Mouse (Mus musculus): ENCODE measurements around the gene Olfr911-ps1. TPM values are rescaled to one million over a fixed set of nuclear protein-coding genes. Genes with fewer than 3 reads are reported as not detected.

The Olfr911-ps1 gene
- not detected in 2 replicates for polyA plus RNA-seq (2015; fragmentation: Nextera tagmentation; extraction: Ambion mirVana)

DNA sequence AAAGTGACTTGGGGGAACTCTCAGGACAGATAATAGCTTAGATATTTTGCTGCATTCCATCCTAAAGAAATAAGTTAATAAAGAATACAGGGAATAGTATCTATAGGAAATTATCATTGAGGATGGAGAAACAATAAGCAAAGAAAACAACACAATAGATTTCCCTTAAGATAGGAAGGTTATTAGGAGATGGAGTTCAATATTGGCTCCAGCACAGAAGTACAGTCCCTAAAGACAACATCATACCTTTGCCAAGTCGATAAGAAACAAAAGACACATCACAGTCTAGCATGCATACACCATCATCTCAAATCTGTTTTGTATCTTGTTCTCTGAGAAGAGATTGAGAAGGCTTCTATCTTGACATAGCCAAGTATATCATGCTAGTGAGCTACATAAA, at the start of gene Olfr911-ps1:
Gene Olfr911-ps1 (plus strand): TSS at position 301 of the 400 bp plus-strand sequence.
- Histone ChIP-seq H3K4me3 (replicated peaks) (no peak within 1 kb of the TSS), H3K4me1 (replicated peaks) (no peaks in the 10 kb centered on the region), H3K27ac (no peak within 1 kb of the TSS), H3K9me3 (no peaks in the 10 kb centered on the region), H3K9ac (no peak within 1 kb of the TSS), H3K36me3 (no peaks in the 10 kb centered on the region), H3K4me2 (replicated peaks) (no peak within 1 kb of the TSS), H3K27me3 (replicated peaks) (no peaks in the 10 kb centered on the region)
- 74% methylated on average over 1 of the region's 1 CpGs for WGBS
- no peak for ATAC-seq

GRCm38 (mm10) chr9:38486785-38487184, 34.6 kb upstream of the Olfr911-ps1 start, which contains the start of gene Olfr906:
Gene Olfr906, plus strand, starts transcription at chr9:38487085.
- H3K4me2 ChIP-seq (replicated peaks), result no peak within 1 kb of the TSS
- H3K9me3 ChIP-seq, result no peaks in the 10 kb centered on the region
- H3K27ac ChIP-seq, result no peak within 1 kb of the TSS
- no peak for ATAC-seq
- H3K4me3 ChIP-seq (replicated peaks), result no peak within 1 kb of the TSS
- H3K36me3 ChIP-seq, result no peaks in the 10 kb centered on the region
- WGBS, result 72% methylated on average over 3 of the region's 3 CpGs
- no peaks in the 10 kb centered on the region for H3K27me3 ChIP-seq (replicated peaks)
- no peaks in the 10 kb centered on the region for H3K4me1 ChIP-seq (replicated peaks)
- H3K9ac ChIP-seq, result no peak within 1 kb of the TSS

GRCm38 (mm10) chr9:38495501-38495900, 25.9 kb upstream of the Olfr911-ps1 start, which contains the start of gene Olfr907:
Gene Olfr907, plus strand, starts transcription at chr9:38495801.
- WGBS, result 82% methylated on average over 2 of the region's 2 CpGs
- H3K27ac ChIP-seq, result no peak within 1 kb of the TSS
- H3K9me3 ChIP-seq, result no peaks in the 10 kb centered on the region
- no peaks in the 10 kb centered on the region for H3K36me3 ChIP-seq
- no peak within 1 kb of the TSS for H3K4me3 ChIP-seq (replicated peaks)
- H3K9ac ChIP-seq, result no peak within 1 kb of the TSS
- H3K27me3 ChIP-seq (replicated peaks), result no peaks in the 10 kb centered on the region
- H3K4me2 ChIP-seq (replicated peaks), result no peak within 1 kb of the TSS
- ATAC-seq, result no peak
- H3K4me1 ChIP-seq (replicated peaks), result no peaks in the 10 kb centered on the region

DNA sequence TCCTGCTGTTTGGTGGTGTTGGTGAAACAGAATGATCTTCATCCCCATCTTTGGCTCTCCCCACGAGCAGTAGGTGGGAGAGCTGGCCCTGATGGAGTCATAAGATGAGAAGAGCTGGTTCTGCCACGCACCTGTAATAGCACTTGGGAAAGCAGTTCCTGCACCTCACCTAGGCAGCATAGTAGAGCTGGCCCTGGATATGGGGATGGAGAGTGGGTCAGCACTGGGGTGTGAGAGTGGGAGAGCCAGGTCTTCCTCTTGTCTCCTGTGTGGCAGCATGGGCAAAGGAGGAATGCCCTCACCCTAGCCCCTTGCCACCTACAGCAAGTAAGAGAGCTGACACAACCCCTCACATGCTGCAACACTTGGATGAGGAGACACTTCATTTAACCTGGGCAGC, 9.0 kb upstream of the Olfr911-ps1 start:
- Histone ChIP-seq H3K27ac (no peak overlapping the region), H3K4me3 (replicated peaks) (no peak overlapping the region), H3K9me3 (no peaks in the 10 kb centered on the region), H3K27me3 (replicated peaks) (no peaks in the 10 kb centered on the region), H3K4me2 (replicated peaks) (no peak overlapping the region), H3K9ac (no peak overlapping the region), H3K4me1 (replicated peaks) (no peaks in the 10 kb centered on the region), H3K36me3 (no peaks in the 10 kb centered on the region)
- 67% methylated on average over 2 of the region's 2 CpGs for WGBS
- ATAC-seq, result no peak

GRCm38 (mm10) chr9:38537549-38537948, 16.2 kb downstream of the Olfr911-ps1 start, which contains the start of gene Olfr910:
Gene Olfr910, plus strand, starts transcription at chr9:38537849.
- 93% methylated on average over 2 of the region's 2 CpGs for WGBS
- Histone ChIP-seq H3K4me1 (replicated peaks) (no peaks in the 10 kb centered on the region), H3K9me3 (no peaks in the 10 kb centered on the region), H3K9ac (no peak within 1 kb of the TSS), H3K36me3 (no peaks in the 10 kb centered on the region), H3K27ac (no peak within 1 kb of the TSS), H3K4me3 (replicated peaks) (no peak within 1 kb of the TSS), H3K27me3 (replicated peaks) (no peaks in the 10 kb centered on the region), H3K4me2 (replicated peaks) (no peak within 1 kb of the TSS)
- ATAC-seq, result no peak

Other genes starting within 250 kb of the Olfr911-ps1 start
- gene Olfr896-ps1, start 230.5 kb upstream of the Olfr911-ps1 start, polyA plus RNA-seq (2015; fragmentation: Nextera tagmentation; extraction: Ambion mirVana), result not detected in 2 replicates
- not detected in 2 replicates for gene Olfr25, start 192.5 kb upstream of the Olfr911-ps1 start, polyA plus RNA-seq (2015; fragmentation: Nextera tagmentation; extraction: Ambion mirVana)
- gene Olfr898, start 173.2 kb upstream of the Olfr911-ps1 start, polyA plus RNA-seq (2015; fragmentation: Nextera tagmentation; extraction: Ambion mirVana), result not detected in 2 replicates
- not detected in 2 replicates for gene Olfr250, start 154.7 kb upstream of the Olfr911-ps1 start, polyA plus RNA-seq (2015; fragmentation: Nextera tagmentation; extraction: Ambion mirVana)
- gene Olfr251, start 144.5 kb upstream of the Olfr911-ps1 start, polyA plus RNA-seq (2015; fragmentation: Nextera tagmentation; extraction: Ambion mirVana), result not detected in 2 replicates
- gene Olfr147, start 119.9 kb upstream of the Olfr911-ps1 start, polyA plus RNA-seq (2015; fragmentation: Nextera tagmentation; extraction: Ambion mirVana), result not detected in 2 replicates
- not detected in 2 replicates for gene Olfr901, start 92.1 kb upstream of the Olfr911-ps1 start, polyA plus RNA-seq (2015; fragmentation: Nextera tagmentation; extraction: Ambion mirVana)
- not detected in 2 replicates for gene Olfr902, start 73.9 kb upstream of the Olfr911-ps1 start, polyA plus RNA-seq (2015; fragmentation: Nextera tagmentation; extraction: Ambion mirVana)
- gene Olfr904, start 58.4 kb upstream of the Olfr911-ps1 start, polyA plus RNA-seq (2015; fragmentation: Nextera tagmentation; extraction: Ambion mirVana), result not detected in 2 replicates
- gene Olfr905, start 50.5 kb upstream of the Olfr911-ps1 start, polyA plus RNA-seq (2015; fragmentation: Nextera tagmentation; extraction: Ambion mirVana), result not detected in 2 replicates
- gene Olfr906, start 34.5 kb upstream of the Olfr911-ps1 start, polyA plus RNA-seq (2015; fragmentation: Nextera tagmentation; extraction: Ambion mirVana), result not detected in 2 replicates
- not detected in 2 replicates for gene Olfr907, start 25.8 kb upstream of the Olfr911-ps1 start, polyA plus RNA-seq (2015; fragmentation: Nextera tagmentation; extraction: Ambion mirVana)
- not detected in 2 replicates for gene Olfr910, start 16.3 kb downstream of the Olfr911-ps1 start, polyA plus RNA-seq (2015; fragmentation: Nextera tagmentation; extraction: Ambion mirVana)
- gene Olfr912, start 58.6 kb downstream of the Olfr911-ps1 start, polyA plus RNA-seq (2015; fragmentation: Nextera tagmentation; extraction: Ambion mirVana), result not detected in 2 replicates
- gene Olfr913, start 71.2 kb downstream of the Olfr911-ps1 start, polyA plus RNA-seq (2015; fragmentation: Nextera tagmentation; extraction: Ambion mirVana), result not detected in 2 replicates
- not detected in 2 replicates for gene Olfr914, start 83.5 kb downstream of the Olfr911-ps1 start, polyA plus RNA-seq (2015; fragmentation: Nextera tagmentation; extraction: Ambion mirVana)
- not detected in 2 replicates for gene Olfr916, start 138.3 kb downstream of the Olfr911-ps1 start, polyA plus RNA-seq (2015; fragmentation: Nextera tagmentation; extraction: Ambion mirVana)
- not detected in 2 replicates for gene Olfr917, start 144.3 kb downstream of the Olfr911-ps1 start, polyA plus RNA-seq (2015; fragmentation: Nextera tagmentation; extraction: Ambion mirVana)
- not detected in 2 replicates for gene Olfr918, start 153.0 kb downstream of the Olfr911-ps1 start, polyA plus RNA-seq (2015; fragmentation: Nextera tagmentation; extraction: Ambion mirVana)
- gene Olfr919, start 182.1 kb downstream of the Olfr911-ps1 start, polyA plus RNA-seq (2015; fragmentation: Nextera tagmentation; extraction: Ambion mirVana), result not detected in 2 replicates
- gene Vwa5a, start 196.7 kb downstream of the Olfr911-ps1 start, polyA plus RNA-seq (2015; fragmentation: Nextera tagmentation; extraction: Ambion mirVana), result 14.7 and 15.2 TPM in 2 replicates
- gene Olfr920, start 230.7 kb downstream of the Olfr911-ps1 start, polyA plus RNA-seq (2015; fragmentation: Nextera tagmentation; extraction: Ambion mirVana), result 0.03 TPM in 1 of 2 replicates, not detected in the other